Mouse (Mus musculus) kidney, postnatal 14 days (tissue): ENCODE results near the gene Vmn1r38.
"Not testable (repeated sequence)": the region's sequence is repeated elsewhere in the genome, so short reads cannot be mapped to it uniquely, and the experiment has no call there.

Experiments
- DNase-seq: peaks from one replicate; pipeline ENCODE4 v3.0.0; 2022; ENCODE audit warnings: mixed read lengths

The Vmn1r38 gene

GRCm38 (mm10) chr6:66782527-66782926 lies at the start of gene Vmn1r38:
Gene Vmn1r38, minus strand, starts transcription at chr6:66782627.
- not testable (repeated sequence) for DNase-seq

DNA sequence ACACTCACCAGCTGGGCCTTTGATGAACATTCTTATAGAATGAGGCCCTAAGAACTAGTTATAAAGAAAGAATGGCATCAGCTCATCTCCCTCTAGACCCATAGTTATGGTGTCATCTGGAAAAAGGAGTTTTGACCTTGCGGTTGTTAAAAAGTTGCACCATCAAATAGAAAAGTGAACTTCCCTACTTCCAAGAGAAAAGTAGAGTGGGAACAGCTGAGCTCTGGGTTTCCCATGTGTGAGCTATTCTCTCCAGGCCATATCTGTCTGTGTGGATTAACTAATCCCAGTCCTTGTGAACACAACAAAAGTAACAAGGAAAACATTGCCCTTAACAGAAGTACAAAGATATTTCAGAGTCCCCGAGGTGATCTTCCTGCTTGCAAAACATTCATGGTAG lies 28.1 kb upstream of the Vmn1r38 start, which contains the start of gene Vmn1r39:
Gene Vmn1r39 (minus strand): TSS at position 101 of the 400 bp plus-strand sequence.
- DNase-seq: no peak

- DNase-seq: no peak
Measured at GRCm38 (mm10) chr6:66806311-66806710, 23.9 kb upstream of the Vmn1r38 start.

DNA sequence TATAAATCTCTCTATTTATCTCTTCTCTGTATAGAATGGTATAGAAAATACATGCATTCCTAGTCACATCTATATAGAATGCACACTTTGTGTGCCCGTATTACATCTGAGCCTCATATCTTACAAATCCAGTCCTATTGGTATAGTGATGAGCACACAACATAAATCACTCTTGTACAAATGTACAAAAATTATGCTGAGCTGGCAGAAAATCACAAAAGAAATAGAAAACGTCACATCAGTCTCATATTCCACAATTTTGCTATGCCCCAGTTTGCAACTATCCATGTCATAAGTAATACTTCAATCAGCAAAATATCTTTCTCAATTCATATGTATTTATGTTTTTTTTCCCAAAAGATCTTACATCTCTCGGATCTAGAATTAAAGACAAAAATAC lies 23.3 kb upstream of the Vmn1r38 start:
- DNase-seq: no peak

DNA sequence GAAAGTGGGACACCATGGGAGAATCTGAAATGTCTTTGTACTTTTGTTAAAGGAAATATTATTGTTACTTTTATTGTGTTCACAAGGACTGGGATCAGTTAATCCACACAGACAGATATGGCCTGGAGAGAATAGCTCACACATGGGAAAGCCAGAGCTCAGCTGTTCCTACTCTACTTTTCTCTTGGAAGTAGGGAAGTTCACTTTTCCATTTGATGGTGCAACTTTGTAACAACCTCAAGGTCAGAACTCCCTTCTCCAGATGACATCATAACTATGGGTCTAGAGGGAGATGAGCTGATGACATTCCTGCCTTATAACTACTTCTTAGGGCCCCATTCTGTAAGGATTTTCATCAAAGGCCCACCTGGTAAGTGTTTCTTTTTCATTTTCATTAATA lies 53.3 kb downstream of the Vmn1r38 start, which contains the start of gene Vmn1r37:
Gene Vmn1r37 (plus strand): TSS at position 301 of the 400 bp plus-strand sequence.
- not testable (repeated sequence) for DNase-seq
